Mouse (Mus musculus) kidney, adult 2 months (tissue): Measurements from ENCODE around the gene Mettl14. TPM values are rescaled to one million over a fixed set of nuclear protein-coding genes. Genes with fewer than 3 reads are reported as not detected.

Experiments used
- DNase-seq: peaks from one replicate; pipeline ENCODE4 v3.0.0; 2021
- H3K27ac ChIP-seq: fragments of 200-500 bp; 2 replicates; pipeline ENCODE4 v1.5.1; 2012; ENCODE audit warnings: low read depth, low read length, control low read depth, inconsistent platforms; ENCODE audit not compliant: insufficient read depth
- H3K27me3 ChIP-seq: fragments of 200-500 bp; replicated peaks from 2 replicates; pipeline ENCODE4 v1.6.1; 2012; ENCODE audit warnings: mild to moderate bottlenecking, moderate library complexity, low read length, inconsistent platforms; ENCODE audit not compliant: control insufficient read depth, insufficient read depth
- H3K36me3 ChIP-seq: fragments of 200-500 bp; 2 replicates; pipeline ENCODE4 v1.6.1; 2012; ENCODE audit warnings: mild to moderate bottlenecking, moderate library complexity, low read length, inconsistent platforms; ENCODE audit not compliant: control insufficient read depth, insufficient read depth
- H3K4me1 ChIP-seq: fragments of 200-500 bp; 2 replicates; pipeline ENCODE4 v1.6.1; 2011; ENCODE audit warnings: low read length; ENCODE audit not compliant: control insufficient read depth, insufficient read depth
- H3K4me3 ChIP-seq: fragments of 200-500 bp; 2 replicates; pipeline ENCODE4 v1.5.1; 2011; ENCODE audit warnings: mild to moderate bottlenecking, low read depth, low read length, control low read depth; ENCODE audit not compliant: insufficient read depth
- CTCF ChIP-seq: fragments of 200-500 bp; conservative IDR thresholded peaks from 2 replicates; pipeline ENCODE4 v1.5.1; 2011; ENCODE audit warnings: low read depth, mild to moderate bottlenecking, control low read depth, low read length, moderate library complexity, mixed read lengths; ENCODE audit not compliant: insufficient read depth, insufficient read length
- POLR2A ChIP-seq: fragments of 200-500 bp; IDR thresholded peaks from one replicate; pipeline ENCODE4 v1.6.1; 2011; ENCODE audit warnings: low read depth, low read length, control low read depth
- WGBS: fragments of 180-500 bp; shearing (Covaris S2); methylation state at CpG from one replicate; pipeline ENCODE4 v1.1.7; 2018; 5-methylcytosine and 5-hydroxymethylcytosine counted together
- polyA plus RNA-seq: library from polyadenylated mRNA; depleted of rRNA; stranded (reverse); fragments of >200 nt; gene quantifications from 2 replicates; pipeline ENCODE4 v1.2.3, GENCODE M21; 2012; rRNA removed

Gene Mettl14
- polyA plus RNA-seq, 1 experiment, result 4.1 TPM

- H3K27me3 ChIP-seq, result no peaks in the 10 kb centered on the region
- H3K4me3 ChIP-seq, result no peak overlapping the region
- H3K4me1 ChIP-seq, result no peaks in the 10 kb centered on the region
- WGBS, result 74% methylated on average over 2 of the region's 2 CpGs
- DNase-seq, result no peak
- TF ChIP-seq POLR2A (no peak), CTCF (no peak)
- H3K36me3 ChIP-seq, result peaks cover 3% of the 10 kb centered on the region; the same call in 1 of the 2 replicates
- no peak overlapping the region for H3K27ac ChIP-seq
Observed at GRCm38 (mm10) chr3:123332330-123333054, 53.4 kb downstream of the Mettl14 start.

GRCm38 (mm10) chr3:123330221-123330620 is 55.7 kb downstream of the Mettl14 start:
- Histone ChIP-seq H3K4me3 (no peak overlapping the region), H3K36me3 (peaks cover 3% of the 10 kb centered on the region; the same call in 1 of the 2 replicates), H3K4me1 (no peaks in the 10 kb centered on the region), H3K27me3 (no peaks in the 10 kb centered on the region), H3K27ac (no peak overlapping the region; the same call in 1 of the 2 replicates)
- WGBS, result 86% methylated on average over 4 of the region's 4 CpGs
- TF ChIP-seq CTCF, result no peak
- TF ChIP-seq POLR2A, result no peak
- DNase-seq, result no peak

GRCm38 (mm10) chr3:123329251-123329650 is 56.7 kb downstream of the Mettl14 start:
- no peak for TF ChIP-seq CTCF
- TF ChIP-seq POLR2A, result no peak
- DNase-seq, result peak; percentile 67
- Histone ChIP-seq H3K36me3 (peaks cover 3% of the 10 kb centered on the region; the same call in 1 of the 2 replicates), H3K27ac (no peak overlapping the region), H3K27me3 (no peaks in the 10 kb centered on the region), H3K4me3 (no peak overlapping the region), H3K4me1 (no peaks in the 10 kb centered on the region)
- 75% methylated on average over 6 of the region's 6 CpGs for WGBS

GRCm38 (mm10) chr3:123324326-123324725 is 61.6 kb downstream of the Mettl14 start:
- Histone ChIP-seq H3K4me3 (no peak overlapping the region), H3K27me3 (no peaks in the 10 kb centered on the region), H3K36me3 (no peaks in the 10 kb centered on the region), H3K4me1 (no peaks in the 10 kb centered on the region), H3K27ac (no peak overlapping the region)
- no peak for TF ChIP-seq CTCF
- no peak for DNase-seq
- 65% methylated on average over 4 of the region's 4 CpGs for WGBS

GRCm38 (mm10) chr3:123322147-123322546 is 63.8 kb downstream of the Mettl14 start:
- no peaks in the 10 kb centered on the region for H3K27me3 ChIP-seq
- H3K36me3 ChIP-seq, result no peaks in the 10 kb centered on the region
- no peak overlapping the region for H3K4me3 ChIP-seq
- no peak for TF ChIP-seq POLR2A
- WGBS, result 52% methylated on average over 1 of the region's 1 CpGs
- DNase-seq, result peak; percentile 61
- no peak overlapping the region for H3K27ac ChIP-seq
- H3K4me1 ChIP-seq, result no peaks in the 10 kb centered on the region

- no peaks in the 10 kb centered on the region for H3K27me3 ChIP-seq
- no peaks in the 10 kb centered on the region for H3K4me1 ChIP-seq
- H3K36me3 ChIP-seq, result no peaks in the 10 kb centered on the region
- TF ChIP-seq CTCF, result no peak
- TF ChIP-seq POLR2A, result no peak
- no peak overlapping the region for H3K4me3 ChIP-seq
- WGBS, result 97% methylated on average over 6 of the region's 6 CpGs
- no peak for DNase-seq
- H3K27ac ChIP-seq, result no peak overlapping the region
Observed at GRCm38 (mm10) chr3:123321612-123322011, 64.3 kb downstream of the Mettl14 start.

GRCm38 (mm10) chr3:123320341-123320740 is 65.6 kb downstream of the Mettl14 start:
- no peak for TF ChIP-seq CTCF
- TF ChIP-seq POLR2A, result no peak
- no peak for DNase-seq
- Histone ChIP-seq H3K36me3 (no peaks in the 10 kb centered on the region), H3K4me3 (no peak overlapping the region), H3K27ac (no peak overlapping the region), H3K4me1 (no peaks in the 10 kb centered on the region), H3K27me3 (no peaks in the 10 kb centered on the region)
- 79% methylated on average over 9 of the region's 9 CpGs for WGBS

Other genes with a start within 250 kb of the Mettl14 start
- gene Synpo2, start 150.0 kb downstream of the Mettl14 start, polyA plus RNA-seq, result 5.2 and 5.4 TPM in 2 replicates
- 20.8 and 21.1 TPM in 2 replicates for gene Sec24d, start 118.7 kb downstream of the Mettl14 start, polyA plus RNA-seq
- 1.5 and 1.6 TPM in 2 replicates for gene Prss12, start 60.8 kb upstream of the Mettl14 start, polyA plus RNA-seq